Comparison of ENCODE assay signal across 9 mouse cellular contexts in the genomic region with DNA sequence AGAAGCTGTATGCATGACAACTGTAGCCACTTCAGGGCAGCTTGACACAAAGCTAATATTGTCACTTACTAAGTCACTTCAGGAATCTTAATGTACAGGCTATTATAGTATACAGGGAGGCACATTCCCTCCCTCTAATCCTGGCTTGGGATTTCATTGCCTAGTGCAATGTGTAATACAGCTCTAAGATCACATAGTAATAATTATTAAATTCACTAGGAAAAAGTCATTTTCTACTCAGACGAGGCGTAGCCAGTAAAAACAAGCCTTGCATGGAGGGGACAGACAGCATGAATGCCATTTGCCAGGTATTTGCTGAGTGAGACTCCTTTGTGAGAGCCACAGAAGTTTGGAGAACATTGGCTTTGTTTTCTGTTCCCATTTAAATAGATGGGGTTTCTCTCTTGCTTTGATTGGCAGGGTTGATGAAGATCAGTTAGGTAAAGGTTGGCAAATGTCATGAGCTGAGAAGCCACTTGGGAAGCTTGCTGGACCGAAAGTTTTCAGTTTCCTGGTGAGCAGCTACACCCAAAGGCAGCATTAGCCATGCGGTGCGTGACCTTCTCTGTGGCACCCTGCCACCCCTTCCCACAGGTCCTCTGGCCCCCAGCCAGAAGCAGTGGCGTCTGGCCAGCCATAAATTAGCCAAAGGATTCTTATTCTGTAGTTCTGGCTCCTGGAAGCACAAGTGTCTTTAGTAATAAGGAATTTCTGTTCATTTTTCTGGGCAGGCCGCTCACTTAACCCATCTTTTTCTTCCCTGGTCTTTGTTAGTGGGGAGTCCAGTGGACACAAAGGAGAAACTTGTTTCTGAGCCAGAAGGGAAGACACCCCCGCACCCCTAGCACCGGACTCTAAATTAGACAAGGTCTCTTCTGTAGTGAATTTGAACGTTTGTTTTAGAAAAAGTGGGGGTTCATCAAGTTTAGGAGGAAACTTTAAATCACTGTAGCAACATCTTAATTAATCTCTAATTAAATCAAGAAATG. TPM values are rescaled to one million over a fixed set of nuclear protein-coding genes. Genes with fewer than 3 reads are reported as not detected.
A peak's percentile ranks its signal among the peaks of the same experiment; 100 is the strongest.
DNase-seq lines count a peak whose midpoint lies in the region; ATAC-seq lines count a peak whose summit lies in the region.
"Had no signal": no experiment of that assay in that cellular context is flagged by ENCODE, and none has a peak within 500 bp of the region (broad histone marks: within the 10 kb centered on the region; RNA-seq: fewer than 3 reads in every experiment).

No protein-coding gene starts in this region.

- H3K27me3 ChIP-seq in kidney, embryonic 14.5 days (ENCODE audit: control insufficient read depth, insufficient read depth, low read length), result no peaks in the 10 kb centered on the region

- no peak overlapping the region for H3K4me2 ChIP-seq in kidney, embryonic 14.5 days (replicated peaks; ENCODE audit: low read depth, low read length)

- peaks cover 8% of the 10 kb centered on the region; the same call in 1 of the 2 replicates for H3K4me1 ChIP-seq in kidney, embryonic 14.5 days (ENCODE audit: control insufficient read depth, insufficient read depth, low read length)

- no peak overlapping the region for H3K9ac ChIP-seq in kidney, embryonic 14.5 days (ENCODE audit: low read depth, low read length)

- H3K9me3 ChIP-seq in kidney, embryonic 14.5 days (ENCODE audit: control insufficient read depth, low read length), result no peaks in the 10 kb centered on the region
- H3K9me3 ChIP-seq: G1E had no signal

- no peak overlapping the region for H3K27ac ChIP-seq in kidney, embryonic 14.5 days (ENCODE audit: low read depth, low read length)

- ATAC-seq in kidney, embryonic 14.5 days (ENCODE audit: low FRiP score, low TSS enrichment), result no peak

- H3K36me3 ChIP-seq in kidney, embryonic 14.5 days (ENCODE audit: control insufficient read depth, insufficient read depth, low read length), result no peaks in the 10 kb centered on the region
- H3K36me3 ChIP-seq: G1E had no signal

- 56% methylated on average over 10 of the region's 10 CpGs for WGBS in kidney, embryonic 14.5 days

- peak; percentile 88 for DNase-seq in kidney, adult 11 months
- DNase-seq in brain, adult 2 months (ENCODE audit: low read depth, low spot score), result peak; percentile 51
- DNase-seq in gastrocnemius, postnatal 10 days, result peak; percentile 52
- DNase-seq in kidney, postnatal 4 days, result peak; percentile 78 to 87
- DNase-seq in lung, postnatal 25 days (ENCODE audit: low spot score), result peak; percentile 16
- DNase-seq in testis, postnatal 14 days (ENCODE audit: low spot score), result peak; percentile 51
- DNase-seq in thymus, postnatal 25 days, result no peak

- H3K4me3 ChIP-seq in kidney, embryonic 14.5 days (ENCODE audit: low read length), result no peak overlapping the region

RNA-seq across cellular contexts. Expression of gene Bckdhb, which starts 37.4 kb away (rescaled TPM):
- 53.5 and 55.9 TPM in 2 replicates for polyA plus RNA-seq in kidney, embryonic 14.5 days (2014; fragmentation: Nextera tagmentation; extraction: Ambion mirVana)
- 10 to 100 TPM; 20.0 to 20.9 TPM for total RNA-seq in gastrocnemius, postnatal 10 days (2021)
